Mouse (Mus musculus) heart, postnatal 0 days (tissue): ENCODE data around the gene Jmjd1c.

ENCODE experiments used
- CTCF ChIP-seq: IDR thresholded peaks from 2 replicates; pipeline ENCODE4 v1.5.1; 2016; ENCODE audit warnings: antibody characterized with exemption, control low read depth, low read depth
- EP300 ChIP-seq: IDR thresholded peaks from 2 replicates; pipeline ENCODE4 v1.6.1; 2016; ENCODE audit warnings: antibody characterized with exemption, low read depth

DNA sequence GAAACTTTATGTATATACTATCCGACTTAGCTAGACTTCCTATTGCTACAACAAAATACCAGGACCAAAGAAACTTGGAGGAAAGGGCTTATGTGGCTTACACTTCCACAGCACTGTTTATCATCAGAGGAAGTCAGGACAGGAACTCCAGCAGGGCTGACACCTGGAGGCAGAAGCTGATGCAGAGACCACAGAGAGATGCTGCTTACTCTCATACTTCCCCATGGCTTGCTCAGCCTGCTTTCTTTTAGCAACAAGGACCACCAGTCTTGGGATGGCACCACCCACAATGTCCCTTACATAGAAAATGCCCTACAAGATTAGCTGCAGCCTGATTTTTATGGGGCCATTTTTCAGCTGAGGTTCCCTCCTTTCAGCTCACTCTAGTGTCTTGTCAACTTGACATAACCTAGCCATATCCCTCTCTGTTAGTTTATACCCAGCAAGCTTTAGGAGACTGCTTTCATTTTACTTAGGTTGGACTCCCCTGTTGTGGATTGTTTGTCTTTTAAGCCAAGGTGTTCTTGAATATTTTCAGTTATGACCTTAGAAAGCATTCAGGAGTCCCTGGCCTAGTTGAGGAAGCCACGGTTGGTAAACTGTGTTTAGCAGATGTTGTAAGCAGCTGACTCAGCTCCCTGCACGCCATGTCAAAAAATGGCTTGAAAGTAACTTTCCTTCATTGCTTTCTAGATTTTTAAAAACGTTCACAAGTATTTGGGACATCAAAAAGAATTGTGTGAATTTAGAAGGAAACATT lies 114.2 kb downstream of the Jmjd1c start:
- no peak for TF ChIP-seq EP300
- TF ChIP-seq CTCF: no peak
